Mouse (Mus musculus) hindlimb bud, embryonic 11.5 days (tissue): ENCODE data around the gene Hs2st1.

Experiments used
- DNase-seq: peaks from one replicate; pipeline ENCODE4 v3.0.0-alpha.2; 2012; ENCODE audit warnings: low read depth, low spot score; ENCODE audit errors: extremely low spot score

Gene Hs2st1

GRCm38 (mm10) chr3:144589189-144589890 lies 19.4 kb upstream of the Hs2st1 start:
- no peak for DNase-seq

- DNase-seq: no peak
These were observed 16.8 kb upstream of the Hs2st1 start for GRCm38 (mm10) chr3:144586731-144587130.

GRCm38 (mm10) chr3:144584789-144585553 lies 15.0 kb upstream of the Hs2st1 start:
- no peak for DNase-seq

GRCm38 (mm10) chr3:144583789-144584188 lies 13.8 kb upstream of the Hs2st1 start:
- DNase-seq: no peak

- no peak for DNase-seq
These were observed 12.3 kb upstream of the Hs2st1 start for GRCm38 (mm10) chr3:144582306-144582705.

GRCm38 (mm10) chr3:144581842-144582241 lies 11.9 kb upstream of the Hs2st1 start:
- no peak for DNase-seq

GRCm38 (mm10) chr3:144580281-144580680 lies 10.3 kb upstream of the Hs2st1 start:
- no peak for DNase-seq

- DNase-seq: no peak
These were observed 9.8 kb upstream of the Hs2st1 start for GRCm38 (mm10) chr3:144579796-144580195.

- DNase-seq: no peak
These were observed 8.9 kb upstream of the Hs2st1 start for GRCm38 (mm10) chr3:144578921-144579320.

GRCm38 (mm10) chr3:144577366-144578340 lies 7.7 kb upstream of the Hs2st1 start:
- DNase-seq: no peak

- no peak for DNase-seq
These were observed 4.3 kb upstream of the Hs2st1 start for GRCm38 (mm10) chr3:144574256-144574655.

- no peak for DNase-seq
These were observed 971 bp upstream of the Hs2st1 start for GRCm38 (mm10) chr3:144570816-144571487.

- DNase-seq: no peak
These were observed 495 bp downstream of the Hs2st1 start for GRCm38 (mm10) chr3:144569401-144569971.

- no peak for DNase-seq
These were observed 1.1 kb downstream of the Hs2st1 start for GRCm38 (mm10) chr3:144568861-144569361.

GRCm38 (mm10) chr3:144565212-144565611 lies 4.8 kb downstream of the Hs2st1 start:
- DNase-seq: no peak

- DNase-seq: no peak
These were observed 6.1 kb downstream of the Hs2st1 start for GRCm38 (mm10) chr3:144563916-144564315.

- no peak for DNase-seq
These were observed 8.3 kb downstream of the Hs2st1 start for GRCm38 (mm10) chr3:144561511-144562250.

- no peak for DNase-seq
These were observed 11.7 kb downstream of the Hs2st1 start for GRCm38 (mm10) chr3:144558274-144558673.

- no peak for DNase-seq
These were observed 13.2 kb downstream of the Hs2st1 start for GRCm38 (mm10) chr3:144556625-144557324.
